In genomic region chr1:156789844-156790490, GRCm38 (mm10) we compare ENCODE assay signal across 18 mouse cellular contexts. TPM values are rescaled to one million over a fixed set of nuclear protein-coding genes. Genes with fewer than 3 reads are reported as not detected.
DNase-seq lines count a peak whose midpoint lies in the region; ATAC-seq lines count a peak whose summit lies in the region.
"Had no signal": no experiment of that assay in that cellular context is flagged by ENCODE, and none has a peak within 500 bp of the region (broad histone marks: within the 10 kb centered on the region; RNA-seq: fewer than 3 reads in every experiment).

No protein-coding gene starts in this region.

- H3K4me1 ChIP-seq in forebrain, embryonic 11.5 days (replicated peaks; ENCODE audit: control insufficient read depth, insufficient read depth, low read length): peaks cover 9% of the 10 kb centered on the region; the same call in 1 of the 2 replicates
- H3K4me1 ChIP-seq in forebrain, embryonic 12.5 days: peaks cover 23% of the 10 kb centered on the region
- H3K4me1 ChIP-seq in intestine, embryonic 15.5 days (replicated peaks): 0 out of 2 replicates have a peak, but pooled peaks cover 3% of the 10 kb centered on the region
- peaks cover 25% of the 10 kb centered on the region for H3K4me1 ChIP-seq in neural tube, embryonic 13.5 days (replicated peaks)

- no peak overlapping the region for H3K4me3 ChIP-seq in forebrain, embryonic 11.5 days (ENCODE audit: low read depth, low read length)
- H3K4me3 ChIP-seq in forebrain, embryonic 12.5 days (replicated peaks): no peak overlapping the region
- H3K4me3 ChIP-seq in intestine, embryonic 15.5 days (replicated peaks): no peak overlapping the region
- H3K4me3 ChIP-seq in neural tube, embryonic 13.5 days: no peak overlapping the region
- H3K4me3 ChIP-seq: embryonic facial prominence, embryonic 12.5 days had no signal

- no peak overlapping the region for H3K9ac ChIP-seq in forebrain, embryonic 11.5 days (ENCODE audit: low read length)
- no peak overlapping the region for H3K9ac ChIP-seq in forebrain, embryonic 12.5 days
- H3K9ac ChIP-seq in intestine, embryonic 15.5 days: no peak overlapping the region
- H3K9ac ChIP-seq in neural tube, embryonic 13.5 days: no peak overlapping the region
- H3K9ac ChIP-seq: embryonic facial prominence, embryonic 12.5 days; forebrain, postnatal 0 days; liver, embryonic 14.5 days had no signal

- 10% methylated on average over 5 of the region's 5 CpGs for WGBS in forebrain, embryonic 11.5 days
- 7% methylated on average over 5 of the region's 5 CpGs for WGBS in forebrain, embryonic 12.5 days
- WGBS in intestine, embryonic 15.5 days: 24% methylated on average over 5 of the region's 5 CpGs
- WGBS in neural tube, embryonic 13.5 days: 5% methylated on average over 5 of the region's 5 CpGs

- H3K36me3 ChIP-seq in forebrain, embryonic 11.5 days (ENCODE audit: control insufficient read depth, insufficient read depth, low read length): no peaks in the 10 kb centered on the region
- H3K36me3 ChIP-seq in forebrain, embryonic 12.5 days (replicated peaks): no peaks in the 10 kb centered on the region
- H3K36me3 ChIP-seq in intestine, embryonic 15.5 days: no peaks in the 10 kb centered on the region
- H3K36me3 ChIP-seq in neural tube, embryonic 13.5 days: no peaks in the 10 kb centered on the region
- H3K36me3 ChIP-seq: embryonic facial prominence, embryonic 12.5 days had no signal

- no peaks in the 10 kb centered on the region for H3K27me3 ChIP-seq in forebrain, embryonic 11.5 days (ENCODE audit: control insufficient read depth, insufficient read depth, low read length)
- peaks cover 5% of the 10 kb centered on the region; the same call in 1 of the 2 replicates for H3K27me3 ChIP-seq in forebrain, embryonic 12.5 days
- H3K27me3 ChIP-seq in intestine, embryonic 15.5 days (replicated peaks): no peaks in the 10 kb centered on the region
- H3K27me3 ChIP-seq in neural tube, embryonic 13.5 days: 0 out of 2 replicates have a peak, but pooled peaks cover 4% of the 10 kb centered on the region
- H3K27me3 ChIP-seq: embryonic facial prominence, embryonic 12.5 days had no signal

- no peaks in the 10 kb centered on the region for H3K9me3 ChIP-seq in forebrain, embryonic 11.5 days (ENCODE audit: control insufficient read depth, low read length)
- no peaks in the 10 kb centered on the region for H3K9me3 ChIP-seq in forebrain, embryonic 12.5 days
- no peaks in the 10 kb centered on the region for H3K9me3 ChIP-seq in intestine, embryonic 15.5 days
- H3K9me3 ChIP-seq in neural tube, embryonic 13.5 days: no peaks in the 10 kb centered on the region
- H3K9me3 ChIP-seq: embryonic facial prominence, embryonic 12.5 days had no signal

- DNase-seq in forebrain, embryonic 11.5 days (ENCODE audit: low spot score): no peak
- DNase-seq in embryo, embryonic 10.5 days (ENCODE audit: low spot score): peak; percentile 82
- DNase-seq in layer of hippocampus, postnatal 10 days (ENCODE audit: low spot score in 2 of 2): no peak
- no peak for DNase-seq in gastrocnemius, adult 18-20 months (ENCODE audit: low spot score)
- DNase-seq: adrenal gland, postnatal 36 days; cerebellum, adult 18-20 months; forebrain, postnatal 0 days; heart, adult 18-20 months; kidney, adult 8-10 months; lung, postnatal 14 days; spleen, adult 18-20 months; thymus, adult 18-20 months had no signal

- peak overlapping the region; percentile 25; the same call in 1 of the 2 replicates for H3K27ac ChIP-seq in forebrain, embryonic 11.5 days (ENCODE audit: low read depth, low read length)
- no peak overlapping the region for H3K27ac ChIP-seq in forebrain, embryonic 12.5 days
- no peak overlapping the region for H3K27ac ChIP-seq in intestine, embryonic 15.5 days
- 0 out of 2 replicates have a peak overlapping the region, but pooled peaks have one; percentile 2 for H3K27ac ChIP-seq in neural tube, embryonic 13.5 days (replicated peaks)
- H3K27ac ChIP-seq: embryonic facial prominence, embryonic 12.5 days; liver, embryonic 14.5 days had no signal

- H3K4me2 ChIP-seq in forebrain, embryonic 11.5 days (ENCODE audit: low read depth, low read length, severe bottlenecking): no peak overlapping the region
- no peak overlapping the region for H3K4me2 ChIP-seq in forebrain, embryonic 12.5 days
- H3K4me2 ChIP-seq in intestine, embryonic 15.5 days (replicated peaks): no peak overlapping the region
- H3K4me2 ChIP-seq in neural tube, embryonic 13.5 days: no peak overlapping the region
- H3K4me2 ChIP-seq: embryonic facial prominence, embryonic 12.5 days had no signal

- ATAC-seq in forebrain, embryonic 11.5 days (replicated peaks; ENCODE audit: low FRiP score): no peak
- ATAC-seq in forebrain, embryonic 12.5 days (ENCODE audit: low FRiP score): no peak
- ATAC-seq in intestine, embryonic 15.5 days: peak; percentile 51; the same call in 1 of the 2 replicates
- ATAC-seq in neural tube, embryonic 13.5 days (ENCODE audit: low read depth): no peak
- ATAC-seq in frontal cortex, adult (ENCODE audit: low TSS enrichment): no peak
- ATAC-seq: forebrain, postnatal 0 days had no signal

RNA-seq across cellular contexts. Expression of gene Angptl1, which starts 48.4 kb away (rescaled TPM):
- polyA plus RNA-seq in forebrain, embryonic 11.5 days (2014; fragmentation: Nextera tagmentation; extraction: Ambion mirVana): 1.3 and 1.6 TPM in 2 replicates
- 1.7 and 1.9 TPM in 2 replicates for polyA plus RNA-seq in forebrain, embryonic 12.5 days (2016; fragmentation: Nextera tagmentation; extraction: Ambion mirVana)
- 29.4 and 29.6 TPM in 2 replicates for polyA plus RNA-seq in intestine, embryonic 15.5 days (2015; fragmentation: Nextera tagmentation; extraction: Ambion mirVana)
- 3.5 and 8.0 TPM in 2 replicates for polyA plus RNA-seq in neural tube, embryonic 13.5 days (2015; fragmentation: Nextera tagmentation; extraction: Ambion mirVana)
- total RNA-seq in layer of hippocampus, postnatal 10 days (2021): 1 to 10 TPM in 1 of 2 experiments, under 1 TPM in 1; 0.49 to 1.1 TPM
- total RNA-seq in gastrocnemius, adult 18-20 months (2021): 1 to 10 TPM; 5.4 to 6.3 TPM

Comparison
In these comparisons a context has a peak if more than half of its experiments do, and no peak if none do; other contexts are left out.
1. H3K27ac ChIP-seq: peak in forebrain, embryonic 11.5 days (single experiment) and neural tube, embryonic 13.5 days (single experiment); none in forebrain, embryonic 12.5 days (single experiment) and intestine, embryonic 15.5 days (single experiment).